Mouse (Mus musculus) embryo, embryonic 10 days (tissue): ENCODE data around the gene Slc29a1.
A peak's percentile ranks its signal among the peaks of the same experiment; 100 is the strongest.

Experiments
- DNase-seq: peaks from one replicate; pipeline ENCODE4 v3.0.0-alpha.2; 2015; ENCODE audit warnings: low spot score

The Slc29a1 gene

GRCm38 (mm10) chr17:45589844-45590243 is 9.6 kb downstream of the Slc29a1 start:
- no peak for DNase-seq

GRCm38 (mm10) chr17:45589236-45589635 is 10.2 kb downstream of the Slc29a1 start:
- DNase-seq, result no peak

- no peak for DNase-seq
Measured at GRCm38 (mm10) chr17:45588370-45588769, 11.0 kb downstream of the Slc29a1 start.

GRCm38 (mm10) chr17:45586449-45586837 is 13.0 kb downstream of the Slc29a1 start:
- no peak for DNase-seq

- no peak for DNase-seq
Measured at GRCm38 (mm10) chr17:45585725-45586448, 13.5 kb downstream of the Slc29a1 start.

- peak; percentile 88 for DNase-seq
Measured at GRCm38 (mm10) chr17:45584939-45585678, 14.3 kb downstream of the Slc29a1 start.

- DNase-seq, result no peak
Measured at GRCm38 (mm10) chr17:45584096-45584896, 15.1 kb downstream of the Slc29a1 start.

- no peak for DNase-seq
Measured at GRCm38 (mm10) chr17:45582715-45583355, 16.6 kb downstream of the Slc29a1 start.

GRCm38 (mm10) chr17:45582188-45582587 is 17.2 kb downstream of the Slc29a1 start:
- DNase-seq, result no peak

GRCm38 (mm10) chr17:45581567-45581983 is 17.8 kb downstream of the Slc29a1 start:
- DNase-seq, result peak; percentile 84

- no peak for DNase-seq
Measured at GRCm38 (mm10) chr17:45580958-45581477, 18.4 kb downstream of the Slc29a1 start.

GRCm38 (mm10) chr17:45579554-45579953 is 19.9 kb downstream of the Slc29a1 start:
- no peak for DNase-seq

- no peak for DNase-seq
Measured at GRCm38 (mm10) chr17:45578843-45579242, 20.6 kb downstream of the Slc29a1 start.

GRCm38 (mm10) chr17:45578242-45578641 is 21.2 kb downstream of the Slc29a1 start:
- no peak for DNase-seq

GRCm38 (mm10) chr17:45575123-45575897 is 24.1 kb downstream of the Slc29a1 start:
- no peak for DNase-seq

- DNase-seq, result peak; percentile 56
Measured at GRCm38 (mm10) chr17:45574129-45574761, 25.2 kb downstream of the Slc29a1 start.

- peak; percentile 95 for DNase-seq
Measured at GRCm38 (mm10) chr17:45573780-45574123, 25.7 kb downstream of the Slc29a1 start.

- peak; percentile 98 for DNase-seq
Measured at GRCm38 (mm10) chr17:45573087-45573779, 26.2 kb downstream of the Slc29a1 start, which contains the start of gene Hsp90ab1. Gene Hsp90ab1 (minus strand): TSS chr17:45573271.

- peak; percentile 89 for DNase-seq
Measured at GRCm38 (mm10) chr17:45572103-45573086, 27.0 kb downstream of the Slc29a1 start.
